Mouse (Mus musculus): ENCODE data around the gene Olfr142. TPM values are rescaled to one million over a fixed set of nuclear protein-coding genes. Genes with fewer than 3 reads are reported as not detected.
"Not testable (repeated sequence)": the region's sequence is repeated elsewhere in the genome, so short reads cannot be mapped to it uniquely, and the experiment has no call there.

Gene Olfr142
- polyA plus RNA-seq (2012; rRNA removed), result not detected in 2 replicates
- not detected in 2 replicates for polyA plus RNA-seq (2014; fragmentation: Nextera tagmentation; extraction: Ambion mirVana)

DNA sequence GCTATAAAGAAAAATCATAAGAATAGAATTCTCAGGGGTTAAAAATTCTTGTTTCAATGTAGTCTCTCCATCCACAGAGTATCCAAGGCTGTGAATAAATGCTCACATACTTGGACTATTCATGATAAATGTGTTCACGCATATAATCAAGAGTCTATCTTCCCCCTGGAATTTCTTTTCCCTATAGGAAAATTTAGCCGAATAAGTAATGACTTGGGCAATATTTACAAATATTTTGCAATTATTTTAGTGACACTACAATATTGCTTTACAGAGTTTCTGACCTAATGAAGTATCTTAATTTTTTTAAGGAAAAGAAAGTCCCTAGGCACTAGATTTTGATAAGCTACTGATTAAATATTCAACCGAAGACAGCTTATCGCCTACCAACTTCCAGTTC, at the start of gene Olfr142:
Gene Olfr142 (minus strand): TSS at position 101 of the 400 bp plus-strand sequence.
- H3K4me3 ChIP-seq (replicated peaks; ENCODE audit: low read length), result no peak within 1 kb of the TSS
- H3K27me3 ChIP-seq (ENCODE audit: control insufficient read depth, insufficient read depth, low read length), result no peaks in the 10 kb centered on the region
- H3K27ac ChIP-seq (replicated peaks; ENCODE audit: low read depth, low read length), result no peak within 1 kb of the TSS
- WGBS, result 96% methylated on average over 4 of the region's 4 CpGs
- H3K36me3 ChIP-seq (ENCODE audit: control insufficient read depth, insufficient read depth, low read length), result no peaks in the 10 kb centered on the region
- no peak within 1 kb of the TSS for H3K9ac ChIP-seq (ENCODE audit: low read depth, low read length, severe bottlenecking)
- H3K4me1 ChIP-seq (ENCODE audit: control insufficient read depth, insufficient read depth, low read length), result no peaks in the 10 kb centered on the region
- no peak for TF ChIP-seq POLR2A (IDR thresholded peaks at IDR 0.05; ENCODE audit: borderline replicate concordance, extremely low read depth, insufficient read depth, insufficient read length)
- H3K9me3 ChIP-seq (ENCODE audit: control insufficient read depth, low read length), result no peaks in the 10 kb centered on the region
- ATAC-seq (ENCODE audit: low FRiP score, low read depth) (no peak), DNase-seq (ENCODE audit: low spot score) (no peak)
- no peak within 1 kb of the TSS for H3K4me2 ChIP-seq (replicated peaks; ENCODE audit: low read depth, low read length, severe bottlenecking)

- no peak for DNase-seq (ENCODE audit: low spot score)
- no peaks in the 10 kb centered on the region for H3K4me1 ChIP-seq (ENCODE audit: control insufficient read depth, insufficient read depth, low read length)
- H3K36me3 ChIP-seq (ENCODE audit: control insufficient read depth, insufficient read depth, low read length), result no peaks in the 10 kb centered on the region
- TF ChIP-seq POLR2A (IDR thresholded peaks at IDR 0.05; ENCODE audit: borderline replicate concordance, extremely low read depth, insufficient read depth, insufficient read length), result no peak
- H3K27me3 ChIP-seq (ENCODE audit: control insufficient read depth, insufficient read depth, low read length), result no peaks in the 10 kb centered on the region
- no peak within 1 kb of the TSS for H3K4me3 ChIP-seq (replicated peaks; ENCODE audit: low read length)
- WGBS, result 83% methylated on average over 6 of the region's 6 CpGs
- no peak for ATAC-seq (ENCODE audit: low FRiP score, low read depth)
- H3K4me2 ChIP-seq (replicated peaks; ENCODE audit: low read depth, low read length, severe bottlenecking), result no peak within 1 kb of the TSS
- H3K27ac ChIP-seq (replicated peaks; ENCODE audit: low read depth, low read length), result no peak within 1 kb of the TSS
- H3K9me3 ChIP-seq (ENCODE audit: control insufficient read depth, low read length), result no peaks in the 10 kb centered on the region
- H3K9ac ChIP-seq (ENCODE audit: low read depth, low read length, severe bottlenecking), result no peak within 1 kb of the TSS
These were observed 35.3 kb upstream of the Olfr142 start, which contains the start of gene Olfr1272 for GRCm38 (mm10) chr2:90292741-90293140. Gene Olfr1272 (minus strand): TSS chr2:90292841.

DNA sequence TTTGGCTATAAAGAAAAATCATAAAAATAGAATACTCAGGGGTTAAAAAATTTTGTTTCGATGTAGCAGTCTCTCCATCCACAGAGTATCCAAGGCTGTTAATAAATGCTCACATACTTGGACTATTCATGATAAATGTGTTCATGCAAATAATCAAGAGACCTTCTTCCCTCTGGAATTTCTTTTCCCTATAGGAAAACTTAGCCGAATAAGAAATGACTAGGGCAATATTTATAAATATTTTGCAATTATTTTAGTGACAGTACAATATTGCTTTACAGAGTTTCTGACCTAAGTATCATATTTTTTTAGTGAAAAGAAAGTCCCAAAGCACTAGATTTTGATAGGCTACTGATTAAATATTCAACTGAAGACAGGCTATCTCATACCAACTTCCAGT, 13.5 kb upstream of the Olfr142 start, which contains the start of gene Olfr1271:
Gene Olfr1271 (minus strand): TSS at position 101 of the 400 bp plus-strand sequence.
- TF ChIP-seq POLR2A (IDR thresholded peaks at IDR 0.05; ENCODE audit: borderline replicate concordance, extremely low read depth, insufficient read depth, insufficient read length), result no peak
- Histone ChIP-seq H3K9me3 (ENCODE audit: control insufficient read depth, low read length) (no peaks in the 10 kb centered on the region), H3K4me3 (replicated peaks; ENCODE audit: low read length) (no peak within 1 kb of the TSS), H3K27ac (replicated peaks; ENCODE audit: low read depth, low read length) (no peak within 1 kb of the TSS), H3K4me1 (ENCODE audit: control insufficient read depth, insufficient read depth, low read length) (no peaks in the 10 kb centered on the region), H3K4me2 (replicated peaks; ENCODE audit: low read depth, low read length, severe bottlenecking) (no peak within 1 kb of the TSS), H3K9ac (ENCODE audit: low read depth, low read length, severe bottlenecking) (no peak within 1 kb of the TSS), H3K36me3 (ENCODE audit: control insufficient read depth, insufficient read depth, low read length) (no peaks in the 10 kb centered on the region), H3K27me3 (ENCODE audit: control insufficient read depth, insufficient read depth, low read length) (no peaks in the 10 kb centered on the region)
- 83% methylated on average over 2 of the region's 2 CpGs for WGBS
- no peak for ATAC-seq (ENCODE audit: low FRiP score, low read depth)
- DNase-seq (ENCODE audit: low spot score), result no peak

GRCm38 (mm10) chr2:90224393-90224792, 33.0 kb downstream of the Olfr142 start, which contains the start of gene Olfr1506:
Gene Olfr1506 (minus strand): TSS chr2:90224493.
- H3K27me3 ChIP-seq (ENCODE audit: control insufficient read depth, insufficient read depth, low read length); H3K9me3 ChIP-seq (ENCODE audit: control insufficient read depth, low read length); H3K9ac ChIP-seq (ENCODE audit: low read depth, low read length, severe bottlenecking); H3K27ac ChIP-seq (replicated peaks; ENCODE audit: low read depth, low read length); H3K4me1 ChIP-seq (ENCODE audit: control insufficient read depth, insufficient read depth, low read length); H3K4me2 ChIP-seq (replicated peaks; ENCODE audit: low read depth, low read length, severe bottlenecking); ATAC-seq (ENCODE audit: low FRiP score, low read depth); H3K36me3 ChIP-seq (ENCODE audit: control insufficient read depth, insufficient read depth, low read length); H3K4me3 ChIP-seq (replicated peaks; ENCODE audit: low read length); DNase-seq (ENCODE audit: low spot score): not testable (repeated sequence)
- no CpG with 5 or more reads among the region's 6 CpGs for WGBS

Other genes with a start within 250 kb of the Olfr142 start
- gene Olfr1263, start 245.5 kb downstream of the Olfr142 start, polyA plus RNA-seq (2012; rRNA removed), result not detected in 2 replicates
- gene Olfr1263, start 245.5 kb downstream of the Olfr142 start, polyA plus RNA-seq (2014; fragmentation: Nextera tagmentation; extraction: Ambion mirVana), result not detected in 2 replicates
- gene Olfr1264, start 232.0 kb downstream of the Olfr142 start, polyA plus RNA-seq (2012; rRNA removed), result not detected in 2 replicates
- gene Olfr1264, start 232.0 kb downstream of the Olfr142 start, polyA plus RNA-seq (2014; fragmentation: Nextera tagmentation; extraction: Ambion mirVana), result not detected in 2 replicates
- gene Olfr1265, start 222.3 kb downstream of the Olfr142 start, polyA plus RNA-seq (2012; rRNA removed), result not detected in 2 replicates
- gene Olfr1265, start 222.3 kb downstream of the Olfr142 start, polyA plus RNA-seq (2014; fragmentation: Nextera tagmentation; extraction: Ambion mirVana), result not detected in 2 replicates
- gene Olfr140, start 194.0 kb downstream of the Olfr142 start, polyA plus RNA-seq (2012; rRNA removed), result not detected in 2 replicates
- not detected in 2 replicates for gene Olfr140, start 194.0 kb downstream of the Olfr142 start, polyA plus RNA-seq (2014; fragmentation: Nextera tagmentation; extraction: Ambion mirVana)
- gene Olfr1269, start 136.2 kb downstream of the Olfr142 start, polyA plus RNA-seq (2012; rRNA removed), result not detected in 2 replicates
- not detected in 2 replicates for gene Olfr1269, start 136.2 kb downstream of the Olfr142 start, polyA plus RNA-seq (2014; fragmentation: Nextera tagmentation; extraction: Ambion mirVana)
- not detected in 2 replicates for gene Olfr32, start 115.3 kb downstream of the Olfr142 start, polyA plus RNA-seq (2012; rRNA removed)
- not detected in 2 replicates for gene Olfr32, start 115.3 kb downstream of the Olfr142 start, polyA plus RNA-seq (2014; fragmentation: Nextera tagmentation; extraction: Ambion mirVana)
- gene Olfr1270, start 104.5 kb downstream of the Olfr142 start, polyA plus RNA-seq (2012; rRNA removed), result not detected in 2 replicates
- gene Olfr1270, start 104.5 kb downstream of the Olfr142 start, polyA plus RNA-seq (2014; fragmentation: Nextera tagmentation; extraction: Ambion mirVana), result not detected in 2 replicates
- not detected in 2 replicates for gene Olfr1506, start 33.1 kb downstream of the Olfr142 start, polyA plus RNA-seq (2012; rRNA removed)
- not detected in 2 replicates for gene Olfr1506, start 33.1 kb downstream of the Olfr142 start, polyA plus RNA-seq (2014; fragmentation: Nextera tagmentation; extraction: Ambion mirVana)
- not detected in 2 replicates for gene Olfr1271, start 13.4 kb upstream of the Olfr142 start, polyA plus RNA-seq (2012; rRNA removed)
- gene Olfr1271, start 13.4 kb upstream of the Olfr142 start, polyA plus RNA-seq (2014; fragmentation: Nextera tagmentation; extraction: Ambion mirVana), result not detected in 2 replicates
- not detected in 2 replicates for gene Olfr1272, start 35.2 kb upstream of the Olfr142 start, polyA plus RNA-seq (2012; rRNA removed)
- gene Olfr1272, start 35.2 kb upstream of the Olfr142 start, polyA plus RNA-seq (2014; fragmentation: Nextera tagmentation; extraction: Ambion mirVana), result not detected in 2 replicates
- gene Gm13769, start 64.6 kb upstream of the Olfr142 start, polyA plus RNA-seq (2012; rRNA removed), result not detected in 2 replicates
- gene Gm13769, start 64.6 kb upstream of the Olfr142 start, polyA plus RNA-seq (2014; fragmentation: Nextera tagmentation; extraction: Ambion mirVana), result not detected in 2 replicates
- gene Olfr1274-ps, start 141.1 kb upstream of the Olfr142 start, polyA plus RNA-seq (2012; rRNA removed), result not detected in 2 replicates
- not detected in 2 replicates for gene Olfr1274-ps, start 141.1 kb upstream of the Olfr142 start, polyA plus RNA-seq (2014; fragmentation: Nextera tagmentation; extraction: Ambion mirVana)